Mouse (Mus musculus) forebrain, embryonic 13.5 days (tissue): ENCODE data around the gene Nell2. TPM values are rescaled to one million over a fixed set of nuclear protein-coding genes. Genes with fewer than 3 reads are reported as not detected.

Source experiments
- ATAC-seq: fragments of 200-750 bp; cut with Nextera tagmentation; 2 replicates; pipeline ENCODE4 v1.8.0; 2017
- H3K27ac ChIP-seq: fragments of 300-500 bp; sonication (generic); 2 replicates; pipeline ENCODE4 v1.5.1; 2015; ENCODE audit warnings: inconsistent platforms, mild to moderate bottlenecking, moderate library complexity
- H3K27me3 ChIP-seq: fragments of 300-500 bp; sonication (generic); 2 replicates; pipeline ENCODE4 v1.6.1; 2015; ENCODE audit warnings: mild to moderate bottlenecking, inconsistent platforms
- H3K36me3 ChIP-seq: fragments of 300-500 bp; sonication (generic); 2 replicates; pipeline ENCODE4 v1.6.1; 2015; ENCODE audit warnings: mild to moderate bottlenecking, inconsistent platforms; ENCODE audit not compliant: poor library complexity, severe bottlenecking
- H3K4me1 ChIP-seq: fragments of 300-500 bp; sonication (generic); 2 replicates; pipeline ENCODE4 v1.6.1; 2015; ENCODE audit warnings: inconsistent platforms
- H3K4me2 ChIP-seq: fragments of 300-500 bp; sonication (generic); 2 replicates; pipeline ENCODE4 v1.6.1; 2015; ENCODE audit warnings: inconsistent platforms, mild to moderate bottlenecking, moderate library complexity
- H3K4me3 ChIP-seq: fragments of 300-500 bp; sonication (generic); 2 replicates; pipeline ENCODE4 v1.5.1; 2015; ENCODE audit warnings: mild to moderate bottlenecking, inconsistent platforms
- H3K9ac ChIP-seq: fragments of 300-500 bp; sonication (generic); 2 replicates; pipeline ENCODE4 v1.6.1; 2015; ENCODE audit warnings: mild to moderate bottlenecking, inconsistent platforms
- H3K9me3 ChIP-seq: fragments of 300-500 bp; sonication (generic); replicated peaks from 2 replicates; pipeline ENCODE4 v1.6.1; 2016; ENCODE audit warnings: inconsistent platforms
- WGBS: fragments of 180-500 bp; shearing (Covaris S2); methylation state at CpG from one replicate; pipeline ENCODE4 v1.1.7; 2015; 5-methylcytosine and 5-hydroxymethylcytosine counted together
- polyA plus RNA-seq: library from polyadenylated mRNA; unstranded; fragments of >200 nt; fragmentation: Nextera tagmentation; extraction: Ambion mirVana; gene quantifications from 2 replicates; pipeline ENCODE4 v1.2.1, GENCODE M21; 2015

Nell2 gene
- polyA plus RNA-seq: 124 and 150 TPM in 2 replicates

DNA sequence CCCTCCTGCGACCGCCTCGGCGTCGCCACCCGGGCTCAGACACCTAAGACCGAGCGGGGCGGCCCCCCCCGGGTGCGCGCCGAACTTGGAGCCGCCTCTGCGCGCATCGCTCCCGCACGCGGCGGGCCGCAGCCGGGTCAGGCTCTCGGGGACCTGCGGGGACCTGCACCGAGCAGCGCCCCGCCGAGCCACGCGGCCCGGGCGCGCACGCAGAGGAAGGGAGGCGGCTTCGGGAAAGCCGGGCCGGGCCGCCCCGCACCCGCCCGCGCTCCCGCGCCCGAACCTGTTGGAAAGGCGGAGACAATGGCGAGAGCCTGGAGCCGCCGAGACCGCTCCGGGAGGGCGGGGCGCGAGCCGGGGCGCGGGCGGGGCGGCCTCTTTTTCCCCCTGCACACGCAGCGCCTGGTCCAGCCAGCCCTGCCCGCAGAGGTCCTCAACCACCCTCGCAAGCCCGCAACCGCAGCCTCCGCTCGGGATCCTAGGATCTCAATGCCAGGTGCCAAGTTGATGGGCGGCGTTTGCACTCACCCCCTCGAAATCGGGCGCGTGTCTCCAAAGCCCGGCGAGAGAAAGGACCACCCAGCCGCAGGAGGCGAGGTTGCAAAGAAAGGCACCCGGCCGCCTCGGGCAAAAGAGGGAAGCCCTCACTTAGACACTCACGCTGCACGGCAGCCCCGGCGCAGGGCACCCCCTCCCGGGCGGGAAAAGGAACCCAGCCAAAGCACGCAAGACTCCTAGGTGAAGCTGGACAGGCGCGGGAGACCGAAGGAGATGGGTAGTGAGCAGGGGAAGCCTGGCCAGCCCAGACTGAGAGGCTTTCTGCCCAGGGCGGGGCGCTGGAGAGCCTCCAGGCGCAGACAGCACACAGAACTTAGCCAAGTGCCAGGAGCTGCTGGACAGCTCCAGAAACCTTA is at the start of gene Nell2:
TSS of gene Nell2 (minus strand) at position 612 of the 914 bp plus-strand sequence.
- under 1% methylated on average over 76 of the region's 95 CpGs for WGBS

DNA sequence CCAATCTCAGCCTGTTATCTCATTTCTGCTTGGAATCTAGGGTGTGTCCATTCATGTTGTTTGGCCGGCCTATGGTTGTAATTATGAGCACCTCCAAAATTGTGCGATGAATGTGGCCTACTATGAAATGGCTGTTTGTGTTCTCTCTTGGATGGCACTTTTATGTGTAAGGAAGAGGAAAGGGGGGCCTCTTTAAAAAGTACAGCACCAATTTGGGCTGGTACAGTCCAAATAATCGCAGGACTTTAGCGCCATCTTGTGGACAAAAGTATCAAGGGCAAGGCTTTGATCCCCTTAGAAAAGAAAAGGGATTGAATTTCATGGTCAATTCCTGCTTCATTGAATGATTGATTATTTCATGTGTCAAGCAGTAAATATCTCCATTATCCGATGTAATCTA is 46.3 kb upstream of the Nell2 start:
- H3K4me3 ChIP-seq: no peak overlapping the region
- 0 out of 2 replicates have a peak, but pooled peaks cover 6% of the 10 kb centered on the region for H3K27me3 ChIP-seq
- H3K4me1 ChIP-seq: peaks cover 9% of the 10 kb centered on the region
- no peak overlapping the region for H3K4me2 ChIP-seq
- no peaks in the 10 kb centered on the region for H3K36me3 ChIP-seq
- 12% methylated on average over 5 of the region's 5 CpGs for WGBS
- H3K9me3 ChIP-seq: no peaks in the 10 kb centered on the region
- H3K9ac ChIP-seq: no peak overlapping the region
- no peak overlapping the region for H3K27ac ChIP-seq
- peak; percentile 61; the same call in 1 of the 2 replicates for ATAC-seq

More for the DNA sequence above, at the start of gene Nell2:
- Histone ChIP-seq H3K36me3 (no peaks in the 10 kb centered on the region), H3K4me1 (peaks cover 23% of the 10 kb centered on the region), H3K27me3 (no peaks in the 10 kb centered on the region), H3K9ac (peak within 1 kb of the TSS; percentile 89), H3K27ac (peak within 1 kb of the TSS; percentile 83), H3K4me2 (peak within 1 kb of the TSS; percentile 91), H3K9me3 (no peaks in the 10 kb centered on the region), H3K4me3 (peak within 1 kb of the TSS; percentile 75)
- peak; percentile 86 for ATAC-seq

DNA sequence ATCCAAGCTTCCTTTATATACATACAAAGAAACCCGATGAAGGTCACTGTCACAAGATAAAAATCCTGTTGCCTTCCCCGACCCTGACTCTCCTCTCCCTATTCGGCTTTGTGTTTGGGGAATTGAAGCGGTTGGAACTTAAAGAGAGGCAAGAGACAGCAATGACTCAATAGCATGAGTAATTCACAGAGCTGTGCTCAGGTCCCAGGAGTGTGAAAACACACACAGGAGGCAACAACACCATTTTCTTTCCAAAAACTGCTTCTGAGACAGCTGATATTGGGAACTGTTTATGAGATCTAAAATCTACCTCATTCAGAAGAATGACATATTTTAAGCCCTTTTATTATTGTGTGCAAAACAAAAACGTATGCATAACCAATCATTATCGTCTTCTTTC is 41.2 kb upstream of the Nell2 start:
- H3K4me1 ChIP-seq: peaks cover 9% of the 10 kb centered on the region
- H3K4me3 ChIP-seq: no peak overlapping the region
- no peak for ATAC-seq
- H3K27me3 ChIP-seq: no peaks in the 10 kb centered on the region
- H3K27ac ChIP-seq: no peak overlapping the region
- no peaks in the 10 kb centered on the region for H3K36me3 ChIP-seq
- H3K9ac ChIP-seq: no peak overlapping the region
- H3K4me2 ChIP-seq: no peak overlapping the region
- H3K9me3 ChIP-seq: no peaks in the 10 kb centered on the region
- 87% methylated on average over 6 of the region's 6 CpGs for WGBS

DNA sequence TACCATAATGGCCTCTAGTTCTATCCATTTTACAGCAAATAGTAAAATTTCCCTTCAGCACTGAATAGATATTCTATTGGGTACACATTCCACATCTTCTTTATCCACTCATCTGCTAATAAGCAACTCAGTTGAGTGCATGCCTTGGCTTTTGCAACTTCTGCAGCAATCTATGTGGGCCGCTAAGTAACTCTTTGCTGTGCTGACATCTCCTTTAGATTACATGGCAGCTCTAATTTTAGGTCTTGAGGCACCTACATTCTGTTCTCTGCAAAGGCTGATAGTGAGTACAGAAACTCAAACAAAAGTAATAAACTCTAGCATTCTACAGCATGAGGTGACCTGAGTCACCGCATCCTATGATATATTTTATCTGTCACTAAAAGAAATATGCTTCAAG is 36.8 kb upstream of the Nell2 start:
- WGBS: 90% methylated on average over 2 of the region's 2 CpGs
- no peak overlapping the region for H3K4me3 ChIP-seq
- ATAC-seq: no peak

DNA sequence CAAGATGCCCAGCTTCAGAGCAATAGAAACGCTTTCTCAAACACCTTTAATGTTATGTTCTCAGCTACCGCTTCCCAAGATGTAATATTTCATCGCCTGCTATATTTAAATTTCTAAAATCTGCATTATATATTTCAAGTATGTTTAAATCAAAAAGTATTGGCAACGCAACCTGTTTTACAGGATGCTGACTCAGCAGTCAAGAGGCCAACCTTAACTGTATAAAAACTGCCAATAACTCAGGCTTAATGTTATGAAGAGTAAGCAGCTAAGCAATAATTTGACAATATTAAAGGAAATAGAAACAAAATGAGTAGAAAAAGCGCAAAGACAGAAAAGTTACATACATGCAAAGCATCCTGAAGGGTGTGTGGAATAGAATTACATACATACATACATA is 32.9 kb upstream of the Nell2 start:
- Histone ChIP-seq H3K9ac (no peak overlapping the region), H3K4me1 (no peaks in the 10 kb centered on the region), H3K27me3 (no peaks in the 10 kb centered on the region), H3K9me3 (no peaks in the 10 kb centered on the region), H3K4me2 (no peak overlapping the region), H3K4me3 (no peak overlapping the region), H3K36me3 (no peaks in the 10 kb centered on the region), H3K27ac (no peak overlapping the region)
- ATAC-seq: no peak
- 92% methylated on average over 5 of the region's 5 CpGs for WGBS

More for the DNA sequence above, 36.8 kb upstream of the Nell2 start:
- H3K9me3 ChIP-seq: no peaks in the 10 kb centered on the region
- H3K9ac ChIP-seq: no peak overlapping the region
- H3K4me2 ChIP-seq: no peak overlapping the region
- no peak overlapping the region for H3K27ac ChIP-seq
- no peaks in the 10 kb centered on the region for H3K4me1 ChIP-seq
- H3K27me3 ChIP-seq: no peaks in the 10 kb centered on the region
- H3K36me3 ChIP-seq: no peaks in the 10 kb centered on the region

DNA sequence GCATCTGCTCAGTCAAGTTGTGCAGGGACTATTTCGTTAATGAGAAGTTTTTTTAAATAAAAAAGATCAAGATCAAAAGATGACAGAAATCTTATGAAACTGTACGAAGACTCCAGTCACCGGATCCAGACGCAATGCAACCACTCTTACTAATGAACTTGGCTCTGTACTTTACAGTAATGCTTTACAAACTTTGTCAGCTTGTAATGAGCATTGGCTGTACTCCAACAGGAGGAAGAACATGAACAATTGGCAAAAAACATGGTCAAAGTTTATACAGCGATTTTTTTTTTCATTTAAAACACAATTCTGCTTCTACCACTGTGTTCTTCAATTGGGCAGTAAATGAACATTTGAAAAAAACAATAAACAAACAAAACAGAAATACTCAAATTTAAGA is 21.7 kb upstream of the Nell2 start:
- WGBS: 64% methylated on average over 5 of the region's 5 CpGs
- H3K27me3 ChIP-seq: no peaks in the 10 kb centered on the region

DNA sequence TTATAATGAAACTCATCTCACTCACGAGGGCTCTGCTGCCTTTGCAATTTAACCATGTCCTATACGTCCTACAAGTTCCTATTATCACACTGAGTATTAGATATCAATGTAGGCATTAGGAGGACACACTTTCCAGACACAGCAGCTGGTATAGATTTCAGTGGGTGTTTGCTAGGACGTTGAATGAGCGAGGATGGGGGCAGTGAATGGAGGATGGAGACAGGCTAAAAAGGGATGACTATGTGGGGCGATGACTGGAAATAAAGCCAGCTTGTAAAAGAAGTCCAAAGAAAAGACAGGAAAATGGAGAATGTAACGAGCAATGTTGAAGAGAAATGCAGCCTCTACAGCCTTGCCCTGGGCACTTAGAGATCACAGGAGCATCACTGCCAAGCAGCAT is 14.3 kb upstream of the Nell2 start:
- H3K4me3 ChIP-seq: no peak overlapping the region
- no peak for ATAC-seq
- no peaks in the 10 kb centered on the region for H3K27me3 ChIP-seq
- WGBS: 73% methylated on average over 6 of the region's 6 CpGs
- H3K27ac ChIP-seq: no peak overlapping the region
- no peaks in the 10 kb centered on the region for H3K9me3 ChIP-seq
- H3K4me1 ChIP-seq: no peaks in the 10 kb centered on the region
- no peaks in the 10 kb centered on the region for H3K36me3 ChIP-seq
- no peak overlapping the region for H3K4me2 ChIP-seq
- no peak overlapping the region for H3K9ac ChIP-seq

More for the DNA sequence above, 21.7 kb upstream of the Nell2 start:
- H3K9ac ChIP-seq: no peak overlapping the region
- H3K9me3 ChIP-seq: no peaks in the 10 kb centered on the region
- H3K4me3 ChIP-seq: no peak overlapping the region
- no peak overlapping the region for H3K4me2 ChIP-seq
- H3K36me3 ChIP-seq: no peaks in the 10 kb centered on the region
- ATAC-seq: no peak
- H3K27ac ChIP-seq: no peak overlapping the region
- no peaks in the 10 kb centered on the region for H3K4me1 ChIP-seq

DNA sequence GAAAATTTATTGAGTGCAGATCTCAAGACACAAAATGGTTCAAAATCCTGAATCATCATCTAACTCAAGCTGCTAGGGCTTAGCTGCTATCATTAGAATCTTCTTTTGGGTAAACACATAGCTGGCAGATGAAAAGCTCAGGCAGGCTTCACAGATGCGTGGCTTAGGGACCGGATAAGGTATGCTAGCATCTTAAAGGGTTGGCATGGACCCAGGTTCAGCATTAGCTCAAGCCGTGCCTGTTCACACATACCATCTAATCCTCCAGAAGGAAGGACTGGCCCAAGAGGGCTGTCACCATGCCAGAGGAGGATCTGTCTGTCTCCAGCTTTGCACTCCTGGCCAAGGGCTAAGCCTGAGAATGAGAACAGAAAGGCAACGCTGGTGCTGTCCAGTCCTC is 8.4 kb upstream of the Nell2 start:
- ATAC-seq: 0 out of 2 replicates have a peak, but pooled peaks have one; percentile 41
- WGBS: 57% methylated on average over 4 of the region's 4 CpGs
- Histone ChIP-seq H3K27me3 (no peaks in the 10 kb centered on the region), H3K27ac (peak overlapping the region; percentile 41; the same call in 1 of the 2 replicates), H3K9me3 (no peaks in the 10 kb centered on the region), H3K4me3 (no peak overlapping the region), H3K4me1 (peaks cover 14% of the 10 kb centered on the region; the same call in 1 of the 2 replicates), H3K9ac (no peak overlapping the region), H3K36me3 (no peaks in the 10 kb centered on the region), H3K4me2 (no peak overlapping the region)

DNA sequence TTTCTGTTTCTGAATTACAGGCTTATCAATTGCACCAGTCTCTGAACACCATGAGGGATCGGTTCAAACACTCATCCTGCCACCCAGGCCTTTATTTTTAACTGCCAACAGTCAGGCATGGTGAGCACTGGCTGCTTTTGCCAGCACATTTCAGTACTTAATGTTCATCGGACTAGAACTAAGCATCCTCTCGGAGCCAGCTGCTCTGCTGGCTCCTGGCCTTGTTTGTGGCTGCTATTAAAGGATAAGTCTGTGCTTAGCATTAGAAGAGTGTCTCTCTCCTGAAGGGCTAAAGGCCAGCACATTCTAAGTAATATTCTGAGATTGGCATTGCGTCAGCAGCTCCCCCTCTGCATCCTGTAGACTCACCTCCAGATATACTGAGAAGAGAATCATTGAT is 7.9 kb upstream of the Nell2 start:
- Histone ChIP-seq H3K9ac (no peak overlapping the region), H3K9me3 (no peaks in the 10 kb centered on the region), H3K4me1 (peaks cover 14% of the 10 kb centered on the region; the same call in 1 of the 2 replicates), H3K4me3 (no peak overlapping the region), H3K27me3 (no peaks in the 10 kb centered on the region), H3K36me3 (no peaks in the 10 kb centered on the region), H3K27ac (peak overlapping the region; percentile 41), H3K4me2 (no peak overlapping the region)
- peak; percentile 67; the same call in 1 of the 2 replicates for ATAC-seq
- WGBS: 53% methylated on average over 4 of the region's 4 CpGs

DNA sequence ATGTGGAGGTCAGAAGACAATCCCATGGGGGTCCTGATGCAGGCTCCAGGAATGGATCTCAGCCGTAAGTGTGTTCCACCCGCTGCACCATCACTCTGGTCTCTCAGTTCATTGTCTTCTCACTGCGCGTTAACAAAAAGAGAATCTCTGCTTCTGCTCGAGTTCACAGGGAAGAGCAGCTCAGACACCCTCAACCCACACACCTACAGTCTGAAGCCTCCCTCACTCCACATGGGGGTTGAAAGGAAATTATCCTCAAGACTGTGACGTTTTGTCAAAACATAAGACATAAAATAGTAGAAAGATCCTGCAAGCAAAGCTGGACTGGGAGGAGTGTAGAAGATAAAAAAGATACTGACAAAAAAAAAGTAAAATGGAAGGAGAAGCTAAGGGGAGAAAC is 6.3 kb upstream of the Nell2 start:
- no peaks in the 10 kb centered on the region for H3K9me3 ChIP-seq
- no peak overlapping the region for H3K4me2 ChIP-seq
- H3K9ac ChIP-seq: no peak overlapping the region
- WGBS: 57% methylated on average over 6 of the region's 6 CpGs
- no peak overlapping the region for H3K27ac ChIP-seq
- H3K4me3 ChIP-seq: no peak overlapping the region
- no peaks in the 10 kb centered on the region for H3K27me3 ChIP-seq
- no peaks in the 10 kb centered on the region for H3K36me3 ChIP-seq
- peaks cover 14% of the 10 kb centered on the region; the same call in 1 of the 2 replicates for H3K4me1 ChIP-seq
- ATAC-seq: no peak

DNA sequence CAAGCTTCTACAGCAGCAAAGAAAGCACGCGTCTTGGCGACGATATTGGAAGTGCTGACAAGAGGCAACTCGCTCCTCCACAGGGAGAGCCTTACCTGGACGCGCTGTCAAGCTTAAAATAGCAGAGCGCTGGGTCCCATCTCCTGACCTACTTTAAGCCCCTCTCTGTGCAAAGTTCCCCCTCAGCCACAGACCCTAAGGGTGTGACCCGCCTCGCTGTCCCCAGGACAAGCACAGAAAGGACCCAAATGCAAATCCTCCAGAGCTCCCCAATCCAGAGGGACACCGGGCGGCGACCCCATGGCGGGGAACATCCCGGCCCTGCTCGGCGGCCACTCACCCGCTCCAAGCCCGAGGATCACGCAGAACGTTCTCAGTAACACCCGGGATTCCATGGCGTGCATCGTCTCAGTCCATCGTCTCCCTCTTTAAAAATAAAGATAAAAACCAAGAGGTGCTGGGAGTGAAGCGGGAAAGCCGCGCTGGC is 855 bp downstream of the Nell2 start:
- peaks cover 23% of the 10 kb centered on the region for H3K4me1 ChIP-seq
- peak overlapping the region; percentile 89 for H3K9ac ChIP-seq
- H3K27me3 ChIP-seq: no peaks in the 10 kb centered on the region
- no peaks in the 10 kb centered on the region for H3K36me3 ChIP-seq
- under 1% methylated on average over 28 of the region's 28 CpGs for WGBS
- H3K4me2 ChIP-seq: peak overlapping the region; percentile 91
- peak; percentile 23 for ATAC-seq
- peak overlapping the region; percentile 83 for H3K27ac ChIP-seq
- H3K4me3 ChIP-seq: peak overlapping the region; percentile 75
- no peaks in the 10 kb centered on the region for H3K9me3 ChIP-seq

DNA sequence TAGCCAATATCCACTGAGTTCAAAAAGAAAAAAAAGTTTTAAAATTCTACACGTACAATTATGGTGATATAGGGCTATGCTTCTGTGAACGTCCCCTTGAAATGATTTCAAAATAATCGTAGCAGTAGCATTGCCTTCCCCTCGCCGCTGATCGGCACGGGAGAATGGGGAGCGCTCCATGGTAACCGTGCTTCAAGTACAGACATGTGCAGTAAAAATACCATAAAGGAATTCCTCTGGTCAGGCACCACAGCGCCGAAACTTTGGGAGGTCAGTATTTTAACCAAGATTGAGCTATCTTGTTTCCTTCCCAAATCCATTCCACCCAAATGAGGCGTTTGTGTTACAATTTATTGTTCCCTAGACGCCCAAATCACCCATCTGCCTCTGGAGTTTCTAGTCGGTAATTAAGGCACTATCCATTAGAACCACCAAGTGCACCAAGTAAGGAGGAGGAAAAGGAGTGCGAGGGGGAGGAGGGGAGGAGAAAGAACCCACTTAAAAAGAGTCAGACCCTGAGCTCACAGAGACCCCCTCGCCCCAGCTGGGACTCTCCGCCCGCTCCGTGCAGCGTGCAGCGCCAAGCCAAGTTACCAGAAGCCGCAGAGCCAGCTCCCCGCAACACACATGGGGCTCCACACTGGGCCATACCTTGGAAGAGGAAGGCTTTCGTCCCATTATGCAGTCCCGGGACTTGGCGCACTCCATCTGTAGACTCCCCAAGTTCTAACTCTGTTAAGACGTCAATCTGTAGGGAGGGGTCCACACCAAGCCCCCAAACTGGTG is 1.5 kb downstream of the Nell2 start:
- Histone ChIP-seq H3K9me3 (no peaks in the 10 kb centered on the region), H3K27me3 (no peaks in the 10 kb centered on the region), H3K9ac (peak overlapping the region; percentile 89), H3K4me1 (peaks cover 23% of the 10 kb centered on the region), H3K4me2 (peak overlapping the region; percentile 91), H3K27ac (peak overlapping the region; percentile 83), H3K4me3 (peak overlapping the region; percentile 75), H3K36me3 (no peaks in the 10 kb centered on the region)
- WGBS: under 1% methylated on average over 27 of the region's 27 CpGs
- ATAC-seq: peak; percentile 48
